Mouse (Mus musculus) spleen, adult 2 months (tissue): ENCODE results near the gene Akr1b10.

Experiments used
- CTCF ChIP-seq: fragments of 200-500 bp; IDR thresholded peaks from 2 replicates; pipeline ENCODE4 v1.5.1; 2011; ENCODE audit warnings: mild to moderate bottlenecking, inconsistent platforms; ENCODE audit not compliant: insufficient read depth, insufficient read length, insufficient replicate concordance; ENCODE audit errors: extremely low read depth
- POLR2A ChIP-seq: fragments of 200-500 bp; IDR thresholded peaks from 2 replicates; pipeline ENCODE4 v1.6.1; 2011; ENCODE audit warnings: low read depth, low read length, inconsistent platforms

GRCm38 (mm10) chr6:34370081-34370480, 13.9 kb upstream of the Akr1b10 start:
- TF ChIP-seq CTCF (no peak), POLR2A (no peak)
